Mouse (Mus musculus) ES-Bruce4 (cell line): ENCODE results near the gene Tpcn1.

Experiments
- CTCF ChIP-seq: IDR thresholded peaks from one replicate; pipeline ENCODE4 v1.8.1; 2011; ENCODE audit warnings: low read depth, low read length
- EP300 ChIP-seq: IDR thresholded peaks from 2 replicates; pipeline ENCODE4 v1.6.1; 2011; ENCODE audit warnings: low read depth, low read length; ENCODE audit not compliant: insufficient read depth
- POLR2A ChIP-seq: IDR thresholded peaks from one replicate; pipeline ENCODE4 v1.8.1; 2011; ENCODE audit warnings: low read length; ENCODE audit not compliant: insufficient read depth

DNA sequence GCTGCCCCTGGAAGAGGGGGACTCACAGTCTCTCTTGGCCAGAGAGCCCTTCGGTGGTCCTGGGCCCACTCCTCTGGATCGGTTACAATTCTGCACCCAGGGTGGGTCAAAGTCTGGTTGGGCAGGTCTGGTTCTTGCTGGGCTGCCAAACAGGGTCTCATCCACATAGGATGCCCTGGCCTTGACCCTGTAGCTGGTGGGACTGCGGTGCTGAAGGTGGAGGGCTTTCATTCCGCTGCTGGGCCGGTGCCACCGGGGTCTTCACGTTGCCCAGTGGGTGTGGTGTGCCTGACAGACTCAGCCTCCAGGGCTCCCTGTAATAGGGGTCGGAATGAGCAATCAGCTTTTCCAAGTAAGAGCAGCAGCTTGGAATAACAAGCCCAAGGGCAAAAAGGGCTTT is 22.9 kb upstream of the Tpcn1 start:
- TF ChIP-seq EP300 (no peak), POLR2A (no peak), CTCF (no peak)
